Mouse (Mus musculus) embryonic stem cell, embryonic (primary cell): ENCODE data around the gene Slc35c2.

Source experiments
- CTCF ChIA-PET, 4 experiments: fragments of 300-600 bp in 2 of 4; fragments of 350-600 bp in 2 of 4; sonication (Branson Sonifier 250); formaldehyde crosslinking; loops; one replicate each; lab custom pipeline; 2022; ENCODE audit warnings: inconsistent platforms in 2 of 4; lab: Charles Lee
- POLR2A ChIA-PET, 4 experiments: fragments of 300-600 bp in 2 of 4; fragments of 350-600 bp in 2 of 4; sonication (Branson Sonifier 250); formaldehyde crosslinking; loops; one replicate each; lab custom pipeline; 2022; ENCODE audit warnings: antibody characterized with exemption in 4 of 4, inconsistent platforms in 1 of 4; lab: Charles Lee

Slc35c2 gene

DNA sequence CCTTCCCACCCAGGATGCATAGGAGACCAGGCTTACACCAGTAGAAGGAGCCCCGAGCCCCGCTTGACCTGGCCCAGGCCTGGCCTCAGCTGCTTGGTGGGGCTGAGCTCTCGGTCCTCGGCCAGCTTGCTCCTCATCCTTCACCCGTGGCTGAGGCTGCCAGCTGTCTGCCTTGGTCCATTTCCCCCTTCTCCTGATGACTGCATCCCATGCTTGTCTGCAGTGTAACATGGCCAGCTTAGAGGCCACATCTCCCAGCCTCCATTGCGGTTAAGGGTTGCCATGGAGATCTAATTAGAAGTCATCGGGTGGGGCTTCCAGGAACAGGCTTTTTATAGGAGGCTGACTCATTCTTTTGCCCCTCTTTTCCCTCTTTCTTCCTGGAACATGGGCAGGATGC lies 23.8 kb downstream of the Slc35c2 start:
- POLR2A ChIA-PET, result interaction anchor here in 1 of 4 experiments (0.5 kb wide), 1 partner anchor 280 kb away, joined by 4 read pairs; no protein-coding TSS in a partner anchor

GRCm38 (mm10) chr2:165262274-165262990 lies 25.2 kb downstream of the Slc35c2 start:
- ChIA-PET POLR2A (interaction anchor here in 2 of 4 experiments (0.6 to 1.2 kb wide), 3 partner anchors 10 to 183 kb away, joined by 3 to 4 read pairs (median 3); partner anchors contain the start of gene Slc35c2 (in 1 of the 2)), CTCF (interaction anchor here in 3 of 4 experiments (0.6 to 1.0 kb wide), 3 partner anchors 187 to 226 kb away, joined by 3 to 4 read pairs (median 3); no protein-coding TSS in a partner anchor)

More for the DNA sequence above, 23.8 kb downstream of the Slc35c2 start:
- CTCF ChIA-PET, result no interaction called here

- ChIA-PET POLR2A (no interaction called here), CTCF (interaction anchor here in 1 of 4 experiments (0.8 kb wide), 1 partner anchor 16 kb away, joined by 3 read pairs; no protein-coding TSS in a partner anchor)
Measured at GRCm38 (mm10) chr2:165259859-165260258, 27.8 kb downstream of the Slc35c2 start.

- CTCF ChIA-PET, result interaction anchor here in 2 of 4 experiments (0.6 to 1.5 kb wide), 3 partner anchors 79 to 183 kb away, joined by 3 to 4 read pairs (median 3); no protein-coding TSS in a partner anchor
Measured at GRCm38 (mm10) chr2:165258321-165258720, 29.3 kb downstream of the Slc35c2 start.

DNA sequence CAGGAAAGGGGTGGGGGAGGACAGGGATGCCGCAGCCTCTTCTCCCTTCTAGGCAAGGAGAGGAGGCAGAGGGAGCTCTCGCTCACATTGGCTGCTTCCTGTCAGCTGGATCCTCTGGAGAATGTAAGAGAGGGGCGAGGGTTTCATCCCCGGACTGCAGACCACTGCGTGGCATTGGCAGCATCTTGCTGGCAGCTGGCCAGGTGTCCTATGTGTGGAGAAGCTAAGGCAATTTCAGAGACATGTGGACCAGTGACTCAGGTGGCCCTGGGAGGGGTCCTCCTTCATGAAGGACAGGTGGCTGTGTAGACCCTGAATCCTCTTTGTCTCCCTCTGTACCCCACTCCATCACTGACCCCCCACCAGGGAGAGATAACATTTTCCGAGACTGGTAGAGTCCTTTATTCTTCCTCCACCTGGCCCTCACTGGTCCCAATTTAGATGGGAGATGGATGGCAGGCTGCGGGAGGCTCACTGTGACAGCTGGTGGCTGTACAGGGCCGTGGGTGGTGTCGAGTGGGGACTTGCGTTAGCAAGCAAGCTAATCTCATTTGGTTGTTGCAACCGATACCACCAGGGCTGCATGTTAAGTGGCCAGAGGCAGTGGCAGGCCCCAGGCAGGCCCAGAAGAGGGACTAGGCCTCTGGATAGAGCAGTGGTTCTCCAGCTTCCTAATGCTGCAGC lies 30.4 kb downstream of the Slc35c2 start:
- CTCF ChIA-PET, result interaction anchor here in 2 of 4 experiments (0.7 to 1.5 kb wide), 4 partner anchors 18 to 182 kb away, joined by 3 to 4 read pairs (median 3); no protein-coding TSS in a partner anchor

More at GRCm38 (mm10) chr2:165258321-165258720, 29.3 kb downstream of the Slc35c2 start:
- POLR2A ChIA-PET, result no interaction called here

GRCm38 (mm10) chr2:165256213-165256612 lies 31.5 kb downstream of the Slc35c2 start:
- CTCF ChIA-PET, result interaction anchor here in 3 of 4 experiments (0.6 to 0.9 kb wide), 3 partner anchors 81 to 338 kb away, joined by 3 to 4 read pairs (median 3); no protein-coding TSS in a partner anchor
- POLR2A ChIA-PET, result no interaction called here

More for the DNA sequence above, 30.4 kb downstream of the Slc35c2 start:
- POLR2A ChIA-PET, result interaction anchor here in 2 of 4 experiments (0.9 to 1.0 kb wide), 2 partner anchors 36 to 46 kb away, joined by 3 read pairs; no protein-coding TSS in a partner anchor

DNA sequence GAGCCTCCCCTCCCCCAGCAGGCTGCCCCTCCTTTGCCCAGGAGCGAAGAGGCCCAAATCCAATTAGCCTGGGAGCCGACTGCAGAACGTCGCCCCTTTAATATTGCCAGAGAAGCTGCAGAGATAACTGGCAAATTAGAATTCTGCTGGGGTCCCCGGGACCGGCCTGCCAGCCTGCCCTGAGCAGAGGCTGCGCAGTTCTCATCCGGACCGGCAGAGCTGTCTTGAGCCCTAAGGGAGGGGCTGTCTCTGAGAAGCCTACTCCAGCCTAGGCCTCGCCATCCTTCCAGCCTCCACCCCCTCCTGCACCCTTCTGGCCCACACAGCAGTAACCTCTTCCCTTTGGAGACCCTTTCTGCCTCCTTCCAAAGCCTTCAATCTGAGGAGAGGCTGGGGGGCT lies 33.8 kb downstream of the Slc35c2 start:
- ChIA-PET POLR2A (interaction anchor here in 1 of 4 experiments (0.6 to 0.7 kb wide), 2 partner anchors 73 to 714 kb away, joined by 3 read pairs; partner anchors contain the start of gene Elmo2), CTCF (interaction anchor here in 2 of 4 experiments (0.5 to 1.2 kb wide), 3 partner anchors 16 to 179 kb away, joined by 4 to 5 read pairs (median 4); no protein-coding TSS in a partner anchor)

DNA sequence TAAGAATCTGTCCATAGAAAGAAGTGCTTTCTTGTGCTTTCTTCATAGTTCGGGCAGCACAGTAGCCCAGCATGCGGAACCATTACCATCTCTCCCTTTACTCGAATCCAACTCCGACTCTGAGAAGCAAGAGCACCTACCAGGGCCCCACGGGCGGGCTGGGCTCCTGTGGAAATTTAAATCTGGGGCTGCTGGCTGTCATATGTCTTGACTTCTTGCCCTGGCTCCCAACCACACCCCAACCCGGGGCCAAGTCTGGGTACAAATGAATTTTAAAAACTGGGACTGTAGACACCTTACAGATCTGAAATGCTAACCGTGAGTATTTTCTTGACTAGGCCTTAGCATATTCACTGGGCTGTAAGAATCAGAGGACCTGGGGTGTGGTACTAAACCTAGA lies 34.4 kb downstream of the Slc35c2 start:
- ChIA-PET POLR2A (interaction anchor here in 1 of 4 experiments (1.6 kb wide), 1 partner anchor 9 kb away, joined by 4 read pairs; no protein-coding TSS in a partner anchor), CTCF (interaction anchor here in 1 of 4 experiments (1.2 kb wide), 1 partner anchor 84 kb away, joined by 4 read pairs; no protein-coding TSS in a partner anchor)

GRCm38 (mm10) chr2:165252801-165253200 lies 34.9 kb downstream of the Slc35c2 start:
- ChIA-PET CTCF (interaction anchor here in 1 of 4 experiments (0.8 kb wide), 1 partner anchor 314 kb away, joined by 3 read pairs; no protein-coding TSS in a partner anchor), POLR2A (interaction anchor here in 1 of 4 experiments (1.6 kb wide), 1 partner anchor 9 kb away, joined by 4 read pairs; no protein-coding TSS in a partner anchor)

GRCm38 (mm10) chr2:165252381-165252780 lies 35.3 kb downstream of the Slc35c2 start:
- POLR2A ChIA-PET, result interaction anchor here in 1 of 4 experiments (1.6 kb wide), 1 partner anchor 10 kb away, joined by 4 read pairs; no protein-coding TSS in a partner anchor

DNA sequence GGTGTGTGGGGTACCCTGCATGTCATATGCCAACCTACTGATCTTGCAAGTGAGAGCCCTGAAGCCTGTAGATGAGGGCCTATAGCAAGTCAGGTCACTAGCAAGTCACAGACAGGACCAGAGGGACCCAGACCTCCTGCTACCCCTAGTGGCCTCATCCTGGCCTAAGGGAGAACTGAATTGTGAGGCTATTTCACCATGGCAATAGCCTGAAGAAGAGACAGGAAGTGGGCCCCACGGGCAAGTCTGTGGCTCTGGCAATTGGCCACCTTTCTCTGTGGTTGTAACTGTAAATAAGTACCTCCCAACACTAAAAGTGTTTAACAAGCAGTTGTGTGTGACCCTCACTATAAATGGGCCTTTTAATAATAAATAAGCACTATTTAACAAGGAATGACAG lies 36.8 kb downstream of the Slc35c2 start:
- ChIA-PET CTCF (no interaction called here), POLR2A (no interaction called here)

More at GRCm38 (mm10) chr2:165252381-165252780, 35.3 kb downstream of the Slc35c2 start:
- CTCF ChIA-PET, result interaction anchor here in 2 of 4 experiments (0.5 to 0.8 kb wide), 3 partner anchors 81 to 314 kb away, joined by 3 read pairs; no protein-coding TSS in a partner anchor

GRCm38 (mm10) chr2:165248967-165249366 lies 38.7 kb downstream of the Slc35c2 start:
- CTCF ChIA-PET, result interaction anchor here in 2 of 4 experiments (0.6 to 0.7 kb wide), 3 partner anchors 94 to 293 kb away, joined by 3 to 5 read pairs (median 3); no protein-coding TSS in a partner anchor
- POLR2A ChIA-PET, result interaction anchor here in 2 of 4 experiments (0.6 kb wide), 2 partner anchors 171 to 202 kb away, joined by 3 read pairs; no protein-coding TSS in a partner anchor

DNA sequence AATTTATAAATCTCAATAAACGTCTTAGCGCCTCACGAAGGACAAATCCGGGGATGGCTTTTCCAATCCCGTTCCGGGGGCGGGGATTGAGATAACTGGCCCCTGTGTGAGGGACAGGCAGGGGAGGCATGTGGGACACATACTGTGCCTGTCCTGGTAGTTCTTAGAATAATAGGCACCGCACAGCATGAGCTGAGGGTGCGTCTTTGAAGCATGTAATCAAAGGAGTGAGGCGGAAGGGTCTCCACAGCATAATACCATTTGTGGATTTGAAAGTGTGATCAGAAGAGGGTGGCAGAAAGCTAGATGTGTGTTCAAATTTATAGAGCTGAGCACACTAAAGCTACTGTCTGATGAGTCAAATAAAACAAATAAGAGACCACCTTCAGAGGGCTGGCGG lies 41.3 kb downstream of the Slc35c2 start:
- ChIA-PET POLR2A (no interaction called here), CTCF (no interaction called here)

DNA sequence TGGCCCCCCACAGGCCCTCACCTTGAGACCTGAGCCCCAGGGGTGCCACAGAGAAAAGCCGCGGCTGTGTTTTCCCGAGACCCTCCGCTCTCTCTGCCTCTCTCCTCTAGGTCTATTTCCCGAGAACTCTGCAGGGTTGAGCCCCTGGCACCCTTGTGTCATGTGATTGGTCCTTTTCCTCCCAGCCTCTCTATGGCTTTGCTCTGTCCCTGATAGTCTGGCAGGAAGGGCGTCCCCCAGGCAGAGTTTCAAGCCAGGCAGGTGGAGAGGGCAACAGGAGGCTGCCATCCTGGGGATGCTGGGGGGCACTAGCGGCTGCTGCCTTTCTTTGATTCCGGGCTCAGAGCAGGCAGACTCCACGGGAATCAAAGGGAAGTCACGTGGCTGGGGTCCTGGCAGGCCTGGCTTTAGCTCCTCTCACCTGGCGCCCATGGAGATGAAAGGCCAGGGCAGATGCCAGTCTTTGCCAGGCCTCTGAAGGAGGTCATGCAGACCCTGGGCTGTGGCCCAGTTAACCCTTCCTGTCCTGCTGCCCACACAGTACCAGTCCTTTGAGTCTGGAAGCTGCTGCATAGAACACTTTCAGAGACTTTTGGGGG lies 44.4 kb downstream of the Slc35c2 start:
- POLR2A ChIA-PET, result interaction anchor here in 1 of 4 experiments (0.6 kb wide), 1 partner anchor 44 kb away, joined by 4 read pairs; no protein-coding TSS in a partner anchor
- CTCF ChIA-PET, result no interaction called here

DNA sequence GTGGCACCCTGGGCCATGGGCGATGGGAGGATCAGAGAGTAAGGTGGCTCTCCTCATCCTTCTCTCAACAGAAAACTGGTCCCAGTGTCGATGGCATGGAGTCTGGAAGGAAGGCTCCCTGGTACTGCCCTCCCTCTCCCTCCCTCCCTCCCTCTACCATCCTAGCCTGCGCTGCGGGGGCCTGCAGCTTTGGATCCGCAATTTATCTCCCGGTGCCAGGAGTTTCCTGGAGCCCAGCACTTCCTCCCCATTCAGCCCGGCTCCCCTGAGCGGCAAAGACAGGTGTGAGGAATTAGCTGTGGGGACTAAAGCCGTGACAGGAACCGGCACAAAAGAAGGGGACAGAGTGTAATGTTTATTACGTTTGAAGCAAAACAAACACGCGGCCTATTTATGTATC lies 45.1 kb downstream of the Slc35c2 start:
- CTCF ChIA-PET, result no interaction called here
- POLR2A ChIA-PET, result interaction anchor here in 1 of 4 experiments (0.6 kb wide), 1 partner anchor 43 kb away, joined by 4 read pairs; no protein-coding TSS in a partner anchor

GRCm38 (mm10) chr2:165241786-165242185 lies 45.9 kb downstream of the Slc35c2 start:
- POLR2A ChIA-PET, result interaction anchor here in 1 of 4 experiments (0.6 kb wide), 1 partner anchor 79 kb away, joined by 4 read pairs; no protein-coding TSS in a partner anchor

GRCm38 (mm10) chr2:165240371-165240770 lies 47.3 kb downstream of the Slc35c2 start:
- ChIA-PET POLR2A (no interaction called here), CTCF (interaction anchor here in 1 of 4 experiments (2.1 kb wide), 1 partner anchor 279 kb away, joined by 6 read pairs; no protein-coding TSS in a partner anchor)

More at GRCm38 (mm10) chr2:165241786-165242185, 45.9 kb downstream of the Slc35c2 start:
- CTCF ChIA-PET, result no interaction called here
